Mouse (Mus musculus) embryonic facial prominence, embryonic 13.5 days (tissue): Measurements from ENCODE around the gene Cep85l. TPM values are rescaled to one million over a fixed set of nuclear protein-coding genes. Genes with fewer than 3 reads are reported as not detected.

ENCODE experiments used
- ATAC-seq: fragments of 200-750 bp; cut with Nextera tagmentation; 2 replicates; pipeline ENCODE4 v1.8.0; 2017; ENCODE audit warnings: low read depth; ENCODE audit not compliant: insufficient number of reproducible peaks, insufficient read depth, low FRiP score, low TSS enrichment
- H3K27ac ChIP-seq: fragments of 300-500 bp; sonication (generic); 2 replicates; pipeline ENCODE4 v1.5.1; 2015; ENCODE audit warnings: moderate library complexity, mild to moderate bottlenecking, inconsistent platforms
- H3K27me3 ChIP-seq: fragments of 300-500 bp; sonication (generic); 2 replicates; pipeline ENCODE4 v1.6.1; 2015; ENCODE audit warnings: mild to moderate bottlenecking, inconsistent platforms
- H3K36me3 ChIP-seq: fragments of 300-500 bp; sonication (generic); 2 replicates; pipeline ENCODE4 v1.6.1; 2015; ENCODE audit warnings: mild to moderate bottlenecking, inconsistent platforms
- H3K4me1 ChIP-seq: fragments of 300-500 bp; sonication (generic); 2 replicates; pipeline ENCODE4 v1.6.1; 2015; ENCODE audit warnings: inconsistent platforms
- H3K4me2 ChIP-seq: fragments of 300-500 bp; sonication (generic); 2 replicates; pipeline ENCODE4 v1.6.1; 2015; ENCODE audit warnings: moderate library complexity, mild to moderate bottlenecking, inconsistent platforms
- H3K4me3 ChIP-seq: fragments of 300-500 bp; sonication (generic); 2 replicates; pipeline ENCODE4 v1.5.1; 2015; ENCODE audit warnings: mild to moderate bottlenecking, inconsistent platforms
- H3K9ac ChIP-seq: fragments of 300-500 bp; sonication (generic); 2 replicates; pipeline ENCODE4 v1.6.1; 2015; ENCODE audit warnings: mild to moderate bottlenecking, inconsistent platforms
- H3K9me3 ChIP-seq: fragments of 300-500 bp; sonication (generic); 2 replicates; pipeline ENCODE4 v1.6.1; 2016; ENCODE audit warnings: inconsistent platforms
- WGBS: fragments of 180-500 bp; shearing (Covaris S2); methylation state at CpG from one replicate; pipeline ENCODE4 v1.1.7; 2015; ENCODE audit warnings: mixed read lengths; 5-methylcytosine and 5-hydroxymethylcytosine counted together
- polyA plus RNA-seq: library from polyadenylated mRNA; unstranded; fragments of >200 nt; fragmentation: Nextera tagmentation; extraction: Ambion mirVana; gene quantifications from 2 replicates; pipeline ENCODE4 v1.2.1, GENCODE M21; 2015

The Cep85l gene
- polyA plus RNA-seq, 1 experiment from 2014 or later: 6.5 TPM

DNA sequence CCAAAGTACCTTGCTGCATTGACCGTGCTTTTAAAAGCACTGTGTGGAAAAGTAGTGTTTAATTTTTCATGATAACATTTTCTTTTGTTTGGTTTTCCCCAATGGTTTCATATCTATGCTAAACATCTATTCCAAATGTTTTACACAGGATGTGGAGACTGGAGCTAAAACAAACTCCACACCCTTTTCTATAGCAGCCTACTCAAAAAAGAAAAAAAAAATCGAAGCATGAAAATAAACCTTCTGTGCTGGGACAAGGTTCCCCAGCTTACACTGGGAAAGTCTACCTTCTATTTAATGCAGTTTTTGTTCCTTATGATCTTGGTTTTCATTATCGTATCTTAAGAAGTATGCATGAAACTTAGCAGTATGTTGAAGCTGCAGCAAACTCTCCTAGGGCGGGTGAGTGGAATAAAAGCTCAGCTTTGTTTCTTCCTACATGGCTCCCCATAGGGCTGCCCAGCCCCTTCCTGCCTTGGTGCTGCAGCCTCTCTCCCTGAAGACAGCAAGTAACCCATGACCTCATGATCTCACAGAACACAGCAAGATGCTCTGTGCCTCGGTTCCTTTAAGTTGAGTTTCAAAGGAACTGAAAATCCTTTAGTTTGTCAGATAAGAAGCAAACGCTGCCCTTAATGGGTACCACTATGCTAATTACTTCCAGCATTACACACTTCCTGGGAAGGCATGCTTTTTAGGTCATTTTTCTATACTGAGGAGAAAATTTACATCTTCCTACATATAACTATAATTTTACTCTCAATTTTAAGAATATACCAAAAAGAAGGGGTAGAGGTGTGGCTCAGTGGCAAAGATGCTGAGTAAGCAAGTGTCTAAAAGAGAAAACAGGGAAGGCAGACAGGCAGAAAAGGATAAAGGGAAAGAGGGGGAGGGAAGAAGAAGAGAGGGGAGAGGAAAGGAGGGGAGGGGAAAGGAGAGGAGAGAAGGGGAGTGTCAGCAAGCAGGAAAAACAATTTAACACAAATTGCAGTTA is 34.6 kb upstream of the Cep85l start:
- Histone ChIP-seq H3K9me3 (no peaks in the 10 kb centered on the region), H3K4me3 (no peak overlapping the region), H3K4me1 (peaks cover 21% of the 10 kb centered on the region), H3K27me3 (no peaks in the 10 kb centered on the region), H3K36me3 (no peaks in the 10 kb centered on the region), H3K9ac (no peak overlapping the region), H3K27ac (peak overlapping the region; percentile 72; the same call in 1 of the 2 replicates), H3K4me2 (0 out of 2 replicates have a peak overlapping the region, but pooled peaks have one; percentile 23)
- no peak for ATAC-seq
- WGBS: 28% methylated on average over 6 of the region's 6 CpGs

DNA sequence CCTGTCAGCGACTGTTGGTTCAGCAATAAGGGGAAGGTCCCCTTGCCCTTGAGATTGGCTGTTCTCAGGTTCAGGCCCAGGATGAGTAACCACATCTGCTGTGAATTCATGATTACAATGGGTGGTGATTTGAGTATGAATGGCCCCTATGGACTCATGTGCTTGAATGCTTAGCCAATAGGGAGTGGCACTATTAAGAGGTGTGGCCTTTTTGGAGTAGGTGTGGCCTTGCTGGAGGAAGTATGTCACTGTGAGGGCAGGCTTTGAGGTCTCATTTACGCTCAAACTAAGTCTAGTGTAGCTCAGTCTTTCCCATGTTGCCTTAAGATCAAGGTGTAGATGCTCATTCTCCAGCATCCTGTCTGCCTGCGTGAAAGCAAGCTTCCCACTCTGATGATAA is 33.2 kb upstream of the Cep85l start:
- Histone ChIP-seq H3K9me3 (no peaks in the 10 kb centered on the region), H3K9ac (no peak overlapping the region), H3K27me3 (no peaks in the 10 kb centered on the region), H3K4me3 (no peak overlapping the region), H3K27ac (no peak overlapping the region), H3K36me3 (no peaks in the 10 kb centered on the region), H3K4me2 (no peak overlapping the region), H3K4me1 (peaks cover 21% of the 10 kb centered on the region)
- no peak for ATAC-seq
- 89% methylated on average over 3 of the region's 3 CpGs for WGBS

DNA sequence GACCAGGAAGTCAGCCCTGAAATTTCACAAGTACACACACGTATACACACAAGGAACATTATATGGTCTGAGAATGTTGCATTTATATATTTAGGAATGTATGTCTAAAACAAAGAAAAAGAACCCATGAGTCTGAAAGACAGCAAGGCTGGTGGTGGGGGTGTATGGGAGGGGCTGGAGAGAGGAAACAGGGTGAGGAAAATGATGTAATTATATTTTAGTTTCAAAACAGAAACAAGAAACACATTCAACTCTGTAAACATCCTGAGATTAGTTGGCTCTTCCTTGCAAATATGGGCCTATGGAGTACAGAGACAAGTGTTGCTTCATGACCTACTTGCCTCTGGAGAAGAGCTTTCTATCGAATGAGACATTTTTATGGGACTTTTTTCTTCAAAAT is 32.4 kb upstream of the Cep85l start:
- no peaks in the 10 kb centered on the region for H3K9me3 ChIP-seq
- no peak overlapping the region for H3K4me3 ChIP-seq
- H3K4me2 ChIP-seq: no peak overlapping the region
- H3K27me3 ChIP-seq: no peaks in the 10 kb centered on the region
- H3K4me1 ChIP-seq: peaks cover 21% of the 10 kb centered on the region
- no peaks in the 10 kb centered on the region for H3K36me3 ChIP-seq
- WGBS: 84% methylated on average over 2 of the region's 2 CpGs
- no peak for ATAC-seq
- H3K27ac ChIP-seq: no peak overlapping the region
- H3K9ac ChIP-seq: no peak overlapping the region

DNA sequence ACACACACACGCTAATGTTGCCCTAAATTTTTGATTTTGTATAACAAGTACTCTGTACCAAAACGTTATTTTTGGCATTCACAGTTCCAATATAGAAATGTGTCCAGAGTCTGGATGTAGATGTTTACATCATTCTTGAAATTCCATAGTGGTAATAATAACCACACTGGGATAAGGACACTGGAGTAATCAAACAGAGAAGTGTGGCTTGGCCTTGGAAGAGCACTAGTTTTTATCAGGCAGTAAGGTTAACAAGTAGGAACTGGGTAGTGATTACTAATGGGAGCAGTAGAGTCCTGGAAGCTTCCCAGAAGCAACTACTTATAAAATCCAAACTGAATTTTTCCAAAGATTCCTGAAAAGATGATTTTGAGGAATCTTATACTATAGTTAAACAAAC is 31.1 kb upstream of the Cep85l start:
- peaks cover 10% of the 10 kb centered on the region for H3K4me1 ChIP-seq
- H3K9me3 ChIP-seq: no peaks in the 10 kb centered on the region
- H3K4me3 ChIP-seq: no peak overlapping the region
- H3K4me2 ChIP-seq: no peak overlapping the region
- no peak for ATAC-seq
- H3K27me3 ChIP-seq: no peaks in the 10 kb centered on the region
- no peak overlapping the region for H3K27ac ChIP-seq
- 64% methylated on average over 2 of the region's 2 CpGs for WGBS
- no peak overlapping the region for H3K9ac ChIP-seq
- H3K36me3 ChIP-seq: no peaks in the 10 kb centered on the region

DNA sequence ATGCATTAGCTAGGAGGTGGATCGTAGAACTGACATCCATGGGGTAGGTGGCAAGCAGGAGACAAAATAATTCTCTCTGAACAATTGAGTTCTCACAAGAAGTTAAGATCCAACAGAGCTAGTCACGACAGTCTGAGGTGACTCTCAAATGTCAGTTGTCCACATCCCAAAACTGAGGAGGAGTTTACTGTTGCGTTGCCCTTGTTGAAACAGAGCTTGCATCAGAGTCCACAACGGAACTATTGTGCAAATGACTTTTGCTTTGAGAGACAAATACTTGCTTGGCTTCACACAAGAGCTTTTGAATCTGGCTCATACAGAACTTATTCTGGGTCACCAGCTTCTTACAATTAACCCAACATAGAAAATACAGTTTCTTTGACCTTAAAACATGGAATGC is 27.7 kb upstream of the Cep85l start:
- H3K27me3 ChIP-seq: no peaks in the 10 kb centered on the region
- no peaks in the 10 kb centered on the region for H3K9me3 ChIP-seq
- WGBS: 83% methylated on average over 4 of the region's 4 CpGs
- no peak overlapping the region for H3K4me2 ChIP-seq
- H3K27ac ChIP-seq: no peak overlapping the region
- ATAC-seq: no peak
- H3K36me3 ChIP-seq: no peaks in the 10 kb centered on the region
- no peak overlapping the region for H3K4me3 ChIP-seq
- no peaks in the 10 kb centered on the region for H3K4me1 ChIP-seq
- no peak overlapping the region for H3K9ac ChIP-seq

DNA sequence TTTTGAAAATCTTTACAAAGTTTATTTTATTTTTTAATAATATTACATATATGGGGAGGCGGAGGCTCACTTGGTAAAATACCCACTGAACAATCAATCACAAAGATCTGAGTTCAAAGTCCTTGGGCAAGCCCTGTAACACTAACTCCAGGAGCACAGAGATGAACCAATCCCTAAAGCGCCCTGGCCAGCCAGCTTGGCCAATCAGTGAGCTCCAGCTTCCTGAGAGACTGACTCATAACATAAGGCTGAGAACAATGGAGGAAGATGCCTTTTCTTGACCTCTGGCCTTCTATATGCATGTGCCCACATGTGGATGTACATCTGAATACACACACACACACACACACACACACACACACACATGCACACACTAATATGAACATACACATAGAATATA is 27.1 kb upstream of the Cep85l start:
- Histone ChIP-seq H3K27me3 (no peaks in the 10 kb centered on the region), H3K36me3 (no peaks in the 10 kb centered on the region), H3K27ac (no peak overlapping the region), H3K4me2 (no peak overlapping the region), H3K9me3 (no peaks in the 10 kb centered on the region), H3K4me1 (no peaks in the 10 kb centered on the region), H3K4me3 (no peak overlapping the region), H3K9ac (no peak overlapping the region)
- WGBS: 89% methylated on average over 2 of the region's 2 CpGs
- no peak for ATAC-seq

DNA sequence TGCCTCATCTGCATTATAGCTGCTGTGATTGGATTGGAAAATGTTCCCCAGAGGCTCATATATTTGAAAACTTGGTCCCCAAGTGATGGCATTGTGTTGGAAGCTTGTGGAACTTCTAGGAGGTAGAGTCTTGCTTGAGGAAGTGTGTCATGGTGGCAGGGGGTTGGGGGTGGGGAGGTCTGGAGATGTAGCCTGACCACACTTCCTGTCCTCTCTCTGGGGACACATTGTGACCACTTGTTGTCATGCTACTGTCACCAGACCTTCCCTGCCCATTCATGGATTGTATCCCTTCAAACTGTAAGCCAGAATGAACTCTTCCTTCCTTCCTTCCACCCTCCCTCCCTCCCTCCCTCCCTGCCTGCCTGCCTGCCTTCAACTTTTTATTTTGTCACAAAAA is 22.5 kb upstream of the Cep85l start:
- Histone ChIP-seq H3K4me2 (no peak overlapping the region), H3K27me3 (no peaks in the 10 kb centered on the region), H3K9me3 (no peaks in the 10 kb centered on the region), H3K4me3 (no peak overlapping the region), H3K4me1 (peaks cover 23% of the 10 kb centered on the region), H3K9ac (no peak overlapping the region), H3K27ac (no peak overlapping the region), H3K36me3 (no peaks in the 10 kb centered on the region)
- ATAC-seq: no peak

DNA sequence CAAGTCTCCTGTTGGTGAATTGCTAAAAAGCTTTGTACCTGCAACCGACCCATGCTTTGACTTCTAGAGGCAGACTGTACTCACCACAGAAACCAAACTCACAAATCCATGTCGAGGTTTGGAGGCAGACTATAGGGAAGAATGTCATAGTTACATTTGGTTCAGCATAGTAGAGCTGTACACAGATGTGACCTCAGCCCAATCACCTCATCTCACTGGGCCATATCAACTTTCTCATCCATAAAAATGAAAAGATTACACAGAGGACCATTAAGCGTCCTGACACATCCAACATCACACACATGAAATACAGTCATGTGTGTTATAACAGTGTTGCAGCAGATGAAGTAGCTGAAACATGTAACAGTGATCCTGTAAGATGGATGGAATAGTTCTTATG is 19.3 kb upstream of the Cep85l start:
- Histone ChIP-seq H3K9me3 (no peaks in the 10 kb centered on the region), H3K4me2 (peak overlapping the region; percentile 53), H3K4me3 (no peak overlapping the region), H3K4me1 (peaks cover 32% of the 10 kb centered on the region), H3K9ac (no peak overlapping the region), H3K36me3 (no peaks in the 10 kb centered on the region), H3K27ac (peak overlapping the region; percentile 82), H3K27me3 (no peaks in the 10 kb centered on the region)
- WGBS: 23% methylated on average over 3 of the region's 3 CpGs
- ATAC-seq: 0 out of 2 replicates have a peak, but pooled peaks have one; percentile 28

DNA sequence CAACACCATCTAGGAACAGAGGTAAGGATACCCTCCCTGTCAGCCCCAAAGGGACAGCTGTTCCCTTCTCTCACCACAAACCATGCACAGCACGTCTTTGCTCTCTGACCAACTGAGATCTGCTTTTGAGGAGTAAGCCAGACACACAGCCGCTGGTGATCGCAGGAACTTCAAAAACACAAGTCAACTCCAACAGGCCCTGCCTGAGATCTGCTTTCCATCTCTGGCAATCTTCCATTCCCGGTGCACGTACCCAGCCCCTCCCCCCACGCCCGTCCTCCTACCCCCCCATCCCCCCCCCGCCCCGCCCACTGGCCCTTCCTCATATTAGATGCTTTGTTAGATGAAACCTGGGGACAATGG is 18.8 kb upstream of the Cep85l start:
- no peaks in the 10 kb centered on the region for H3K27me3 ChIP-seq
- 0 out of 2 replicates have a peak, but pooled peaks have one; percentile 58 for ATAC-seq
- H3K9me3 ChIP-seq: no peaks in the 10 kb centered on the region
- peaks cover 37% of the 10 kb centered on the region for H3K4me1 ChIP-seq
- peak overlapping the region; percentile 53 for H3K4me2 ChIP-seq
- peak overlapping the region; percentile 27 for H3K4me3 ChIP-seq
- H3K9ac ChIP-seq: 0 out of 2 replicates have a peak overlapping the region, but pooled peaks have one; percentile 32
- H3K27ac ChIP-seq: peak overlapping the region; percentile 82
- WGBS: 1% methylated on average over 9 of the region's 9 CpGs
- no peaks in the 10 kb centered on the region for H3K36me3 ChIP-seq

DNA sequence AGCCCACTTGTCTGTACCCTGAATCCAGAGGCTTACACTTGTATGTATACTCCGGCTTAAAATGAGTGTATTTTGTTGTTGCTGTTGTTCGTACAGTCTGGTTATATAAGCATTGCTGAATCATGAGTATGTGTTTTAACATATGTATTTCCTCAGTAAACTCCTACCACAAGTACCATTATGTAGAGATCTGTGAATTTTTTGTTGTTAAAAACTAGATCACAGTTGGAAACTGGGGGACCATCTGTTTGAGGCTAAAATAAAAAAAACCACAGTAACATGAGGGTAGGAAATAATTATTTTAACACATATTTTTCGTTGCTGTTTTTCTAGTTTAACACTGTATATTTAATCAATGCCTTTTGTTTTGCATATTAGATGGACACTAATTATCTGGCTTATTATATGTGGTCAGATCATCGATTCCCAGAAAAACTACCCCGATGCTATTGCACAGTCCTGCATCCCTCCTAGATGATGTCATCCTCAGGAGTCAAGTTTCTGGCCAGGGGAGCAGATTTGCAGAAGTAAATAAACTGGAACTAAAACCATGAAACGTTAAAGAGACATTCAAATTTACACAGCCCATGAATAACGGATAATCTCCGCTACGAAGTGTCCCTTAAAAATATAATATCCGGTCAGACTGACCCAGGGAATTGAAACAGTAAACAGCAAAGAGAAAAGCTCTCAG is 18.2 kb upstream of the Cep85l start:
- Histone ChIP-seq H3K9me3 (no peaks in the 10 kb centered on the region), H3K4me1 (peaks cover 37% of the 10 kb centered on the region), H3K4me3 (peak overlapping the region; percentile 27), H3K27ac (peak overlapping the region; percentile 82), H3K36me3 (no peaks in the 10 kb centered on the region), H3K9ac (0 out of 2 replicates have a peak overlapping the region, but pooled peaks have one; percentile 32), H3K4me2 (peak overlapping the region; percentile 53), H3K27me3 (no peaks in the 10 kb centered on the region)
- WGBS: 33% methylated on average over 10 of the region's 10 CpGs
- ATAC-seq: no peak

DNA sequence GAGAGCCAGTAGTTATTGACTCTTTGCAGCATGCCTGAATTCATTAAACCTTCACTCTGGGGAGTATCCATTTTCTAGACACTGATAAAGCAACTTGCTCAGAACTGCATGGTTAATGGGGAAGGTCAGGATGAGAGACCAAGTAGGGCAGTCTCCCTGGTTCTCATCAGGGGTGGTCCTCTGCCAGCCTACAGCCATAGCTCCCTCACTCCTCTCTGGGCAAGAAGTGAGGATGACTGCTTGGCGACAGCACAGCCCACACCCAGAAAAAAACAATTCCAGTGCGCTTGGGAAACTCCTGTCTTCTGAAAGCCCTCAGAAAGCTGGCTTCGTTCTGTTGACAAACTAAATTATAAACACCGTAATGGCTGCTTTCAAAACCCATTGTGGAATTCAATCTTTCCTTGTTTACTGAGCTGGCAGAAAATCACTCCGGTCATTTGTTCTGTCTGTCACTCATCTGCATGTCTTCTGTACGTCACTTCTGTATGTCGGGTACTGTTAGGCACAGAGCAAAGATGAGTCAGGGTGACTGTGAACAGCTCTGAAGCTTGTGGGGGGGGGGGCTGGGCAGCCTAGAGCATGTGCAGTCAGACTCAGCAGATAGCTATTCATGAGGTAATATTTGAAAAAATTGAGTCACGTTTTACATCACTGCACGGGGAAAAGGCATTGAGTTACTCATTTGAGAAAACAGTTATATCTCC is 15.3 kb upstream of the Cep85l start:
- Histone ChIP-seq H3K36me3 (no peaks in the 10 kb centered on the region), H3K4me3 (no peak overlapping the region), H3K4me1 (peaks cover 29% of the 10 kb centered on the region), H3K27me3 (no peaks in the 10 kb centered on the region), H3K4me2 (no peak overlapping the region), H3K9ac (no peak overlapping the region), H3K27ac (no peak overlapping the region), H3K9me3 (no peaks in the 10 kb centered on the region)
- 66% methylated on average over 9 of the region's 9 CpGs for WGBS
- ATAC-seq: no peak
